Mouse (Mus musculus): ENCODE results near the gene Zfp503.

GRCm38 (mm10) chr14:22037498-22038131 is 48.2 kb upstream of the Zfp503 start:
- TF ChIP-seq POLR2A (IDR thresholded peaks at IDR 0.05; ENCODE audit: insufficient read depth, low read depth, low read length) (no peak), CTCF (IDR thresholded peaks at IDR 0.05; ENCODE audit: insufficient read depth, low read depth, low read length) (no peak)

Data from olfactory bulb, adult 2 months (tissue).